Mouse (Mus musculus) right cerebral cortex, postnatal 4 days (tissue): ENCODE results near the gene Tm2d3.

ENCODE experiments used
- DNase-seq: peaks from one replicate; pipeline ENCODE4 v3.0.0-alpha.2; 2022

Gene Tm2d3

DNA sequence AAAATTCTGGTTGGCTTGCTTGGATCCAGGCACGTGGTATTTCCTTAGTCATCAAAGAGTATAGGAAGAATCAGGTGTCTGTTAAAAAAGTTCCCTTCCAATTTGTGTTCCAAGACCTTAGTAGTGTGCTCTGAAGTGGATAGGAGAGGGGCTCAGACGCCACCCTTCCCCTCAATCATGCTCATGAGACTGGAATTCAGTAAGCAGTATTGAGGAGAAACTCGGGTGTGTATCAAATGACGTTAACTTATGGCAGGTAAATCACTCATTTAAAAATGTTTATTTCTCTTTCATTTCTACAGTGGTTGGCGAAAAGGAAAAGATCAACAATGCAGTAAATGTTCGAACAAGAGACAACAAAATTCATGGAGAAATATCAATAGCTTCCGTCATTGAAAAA, at the start of gene Tm2d3:
TSS of gene Tm2d3 (plus strand) at position 301 of the 400 bp plus-strand sequence.
- DNase-seq: no peak

DNA sequence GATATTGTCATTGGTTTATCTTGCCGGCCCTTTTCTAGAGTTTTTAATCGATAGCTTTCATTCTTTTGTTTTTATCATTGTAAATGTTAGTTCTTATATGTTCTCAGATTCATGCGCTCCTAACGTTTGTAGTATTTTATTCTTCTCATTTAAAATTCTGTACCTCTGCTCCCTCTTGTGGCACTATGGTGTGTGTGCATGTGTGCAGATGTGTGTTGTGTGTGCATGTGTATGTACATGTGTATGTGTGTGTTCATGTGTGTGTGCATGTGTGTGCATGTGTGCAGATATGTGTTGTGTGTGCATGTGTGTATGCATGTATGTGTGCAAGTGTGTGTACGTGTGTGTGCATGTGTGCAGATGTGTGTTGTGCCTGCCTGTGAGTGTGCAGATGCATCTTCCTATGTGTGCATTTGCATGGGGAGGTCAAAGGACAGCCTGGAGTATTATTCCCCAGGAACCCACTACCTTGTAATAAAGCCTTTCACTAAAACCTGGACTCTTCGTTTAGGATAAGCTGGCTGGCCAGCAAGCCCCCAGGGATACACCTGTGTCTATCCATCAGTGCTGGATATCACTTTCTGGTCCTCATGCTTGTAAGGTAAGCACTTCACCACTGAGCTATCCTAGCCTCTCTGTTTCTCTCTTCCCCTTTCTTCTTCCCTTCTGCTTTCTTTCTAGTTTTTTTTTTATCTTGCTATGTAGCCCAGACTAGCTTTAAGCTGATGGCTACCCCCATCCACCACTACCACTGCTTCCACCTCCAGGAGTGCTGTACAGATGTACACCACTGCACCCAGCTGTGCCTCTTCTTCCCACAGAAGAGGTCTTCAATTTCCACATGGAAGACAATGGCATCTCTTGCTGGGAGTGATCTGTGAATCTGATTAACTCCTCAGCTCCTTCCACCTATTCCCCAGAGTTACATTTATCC, 48.3 kb upstream of the Tm2d3 start:
- DNase-seq: no peak

DNA sequence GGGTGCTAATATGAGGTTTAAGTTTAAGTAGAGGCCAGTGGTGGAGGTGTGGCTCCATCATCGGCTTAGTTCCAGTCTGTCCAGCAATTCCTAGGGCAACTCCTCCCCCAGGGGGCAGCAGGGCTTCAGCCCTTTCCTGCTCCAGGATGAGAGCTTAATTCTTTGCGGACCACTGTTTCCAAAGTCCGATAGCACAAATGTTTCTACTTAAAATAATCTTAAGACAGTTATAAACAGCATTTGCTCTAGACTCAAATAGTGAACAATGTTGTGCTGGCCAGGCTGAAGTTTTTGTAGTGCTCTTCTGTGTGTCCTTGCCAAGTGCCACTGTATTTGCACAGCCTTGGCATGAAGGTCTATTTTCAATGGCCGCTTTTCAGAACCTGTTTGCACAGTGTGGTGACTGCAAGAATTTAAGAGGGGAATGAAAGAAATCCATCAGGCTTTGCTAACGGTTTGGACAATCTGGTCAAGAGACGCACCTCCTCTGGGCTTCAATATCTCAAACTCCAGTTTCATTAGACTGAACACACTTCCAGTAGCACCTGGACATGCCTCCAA, 47.0 kb upstream of the Tm2d3 start:
- no peak for DNase-seq

DNA sequence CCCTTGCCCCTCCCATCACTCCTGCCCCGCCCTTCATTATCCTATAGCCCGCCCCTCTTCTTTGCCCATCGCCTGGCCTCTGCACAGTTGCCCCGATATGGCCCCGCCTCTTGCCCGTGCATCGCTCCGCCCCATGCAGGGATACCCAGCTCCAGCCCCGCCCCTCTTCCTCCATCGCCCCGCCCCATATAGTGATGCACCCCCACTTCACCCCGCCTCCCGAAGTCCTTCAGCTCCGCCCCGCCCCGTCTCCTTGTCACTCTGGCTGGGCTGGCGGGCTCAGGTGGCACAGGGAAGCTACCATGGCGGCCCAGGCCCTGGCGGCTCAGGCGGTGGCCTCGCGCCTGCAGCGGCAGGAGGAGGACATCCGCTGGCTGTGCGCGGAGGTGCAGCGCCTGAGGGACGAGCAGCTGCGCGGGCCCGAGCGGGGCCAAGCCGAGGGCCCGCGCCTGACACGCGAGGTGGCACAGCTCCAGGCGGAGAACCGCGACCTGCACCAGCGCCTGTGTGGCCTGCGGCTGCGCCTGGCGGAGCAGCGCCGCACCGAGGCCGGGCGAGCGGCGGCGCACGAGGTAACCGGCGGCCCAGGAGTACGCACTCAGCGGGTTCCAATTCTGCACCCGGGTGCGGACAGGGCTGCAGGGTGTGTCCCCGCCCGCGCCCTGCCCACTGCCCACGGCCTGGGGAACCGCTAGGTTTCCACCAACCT, 46.2 kb upstream of the Tm2d3 start, which contains the start of gene Tarsl2:
TSS of gene Tarsl2 (plus strand) at position 256 of the 709 bp plus-strand sequence.
- peak; percentile 92 for DNase-seq

DNA sequence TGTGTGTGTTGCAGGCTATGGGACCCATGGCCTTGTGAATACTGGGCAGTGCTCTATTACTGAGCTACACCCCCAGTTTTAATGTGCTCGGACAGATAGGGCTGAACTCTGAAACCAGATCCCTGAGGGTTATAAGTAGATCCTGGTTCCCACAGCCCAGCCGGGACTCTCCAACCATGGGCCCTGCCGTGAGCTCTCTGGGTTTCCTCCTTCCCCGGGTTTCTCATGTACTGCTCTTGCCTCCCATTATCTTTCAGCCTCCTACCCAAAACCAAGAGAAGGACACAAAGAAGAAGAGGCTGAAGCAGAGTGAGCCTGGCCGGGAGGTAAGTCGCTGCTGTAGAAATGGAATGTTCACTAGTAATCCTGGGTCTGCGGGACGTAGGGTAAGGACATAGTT, 45.0 kb upstream of the Tm2d3 start:
- DNase-seq: no peak

DNA sequence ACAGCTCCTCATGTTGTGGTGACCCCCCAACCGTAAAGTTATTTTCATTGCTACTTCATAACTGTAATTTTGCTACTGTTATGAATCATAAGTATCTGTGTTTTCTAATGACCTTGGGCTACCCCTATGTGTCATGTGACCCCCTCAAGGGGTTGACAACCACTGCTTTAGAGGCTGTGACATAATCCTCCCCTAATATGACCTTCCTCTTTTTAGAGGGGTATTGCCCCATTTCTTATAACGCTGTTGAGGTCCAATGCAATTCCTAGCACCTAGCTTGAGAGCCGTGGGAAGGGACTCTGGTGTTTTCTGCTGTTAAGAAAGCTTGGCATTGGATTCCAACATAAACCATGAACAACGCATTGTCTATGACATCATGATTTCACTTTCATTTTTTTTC, 40.3 kb upstream of the Tm2d3 start:
- DNase-seq: no peak

DNA sequence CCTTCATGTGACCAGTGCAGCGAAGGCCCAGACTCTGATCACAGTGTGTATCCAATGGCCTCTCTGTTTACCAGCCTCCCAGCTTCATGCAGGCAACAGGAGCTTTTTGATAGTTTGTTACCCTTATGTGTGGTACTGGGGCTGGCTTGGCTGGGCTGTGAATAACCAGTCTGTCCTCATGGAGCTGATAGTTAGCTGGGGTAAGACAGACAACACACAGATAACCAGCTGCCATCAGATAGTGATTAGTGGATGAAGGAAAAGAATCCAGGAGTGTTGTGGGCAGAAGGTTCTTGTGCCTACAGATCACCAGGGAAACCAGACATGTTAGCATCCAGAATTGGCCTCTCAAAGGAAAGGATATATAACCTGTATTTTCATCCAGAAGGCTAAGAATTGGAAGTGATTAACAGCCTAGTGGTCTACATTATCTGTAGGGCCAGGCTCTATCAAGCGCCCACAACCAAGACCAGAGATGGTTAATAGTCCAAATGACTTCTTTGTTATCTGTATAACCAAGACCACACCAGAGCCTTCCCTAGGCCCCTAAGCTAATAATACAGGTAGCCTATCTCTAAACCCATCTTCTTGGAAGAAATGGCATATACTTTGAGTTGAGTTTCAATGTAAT, 33.4 kb upstream of the Tm2d3 start:
- DNase-seq: no peak

DNA sequence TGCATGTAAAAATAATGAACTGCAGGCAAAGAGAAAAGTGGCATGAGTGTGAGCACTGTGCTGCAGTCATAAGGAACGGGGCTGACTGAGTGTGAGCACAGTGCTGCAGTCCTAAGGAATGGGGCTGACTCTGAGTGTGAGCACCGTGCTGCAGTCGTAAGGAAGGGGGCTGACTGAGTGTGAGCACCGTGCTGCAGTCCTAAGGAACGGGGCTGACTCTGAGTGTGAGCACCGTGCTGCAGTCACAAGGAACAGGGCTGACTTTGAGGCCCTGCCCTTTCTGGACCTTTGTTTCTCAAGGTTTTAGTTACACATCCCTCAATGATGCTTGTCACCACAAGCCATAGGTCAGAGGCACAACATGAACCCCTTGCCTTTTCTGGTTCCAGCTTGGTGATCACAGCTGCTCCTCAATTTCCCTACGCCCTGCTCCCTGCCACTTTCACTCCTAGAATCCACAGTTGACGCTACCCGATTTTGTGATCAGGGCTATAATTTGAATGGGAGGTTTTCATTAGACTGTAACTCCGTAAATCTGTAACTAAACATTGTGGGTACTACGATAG, 27.7 kb upstream of the Tm2d3 start:
- no peak for DNase-seq

DNA sequence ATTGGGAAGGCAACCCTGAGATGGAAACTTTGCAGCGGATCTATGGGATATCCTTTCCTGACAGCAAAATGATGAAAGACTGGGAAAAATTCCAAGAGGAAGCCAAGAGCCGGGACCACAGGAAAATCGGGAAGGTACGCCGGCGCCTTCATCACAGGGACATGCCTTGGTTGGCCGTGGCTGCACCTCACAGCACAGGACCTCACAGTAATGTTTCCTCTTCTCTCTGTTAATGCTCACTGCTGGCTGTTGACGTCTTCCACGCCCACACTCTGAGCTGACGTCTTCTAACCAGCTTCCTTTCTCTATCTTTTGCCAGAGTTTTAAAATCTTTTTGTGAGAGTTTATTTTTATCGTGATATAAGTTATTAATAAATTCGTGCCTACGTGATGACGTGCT, 27.1 kb upstream of the Tm2d3 start:
- no peak for DNase-seq

DNA sequence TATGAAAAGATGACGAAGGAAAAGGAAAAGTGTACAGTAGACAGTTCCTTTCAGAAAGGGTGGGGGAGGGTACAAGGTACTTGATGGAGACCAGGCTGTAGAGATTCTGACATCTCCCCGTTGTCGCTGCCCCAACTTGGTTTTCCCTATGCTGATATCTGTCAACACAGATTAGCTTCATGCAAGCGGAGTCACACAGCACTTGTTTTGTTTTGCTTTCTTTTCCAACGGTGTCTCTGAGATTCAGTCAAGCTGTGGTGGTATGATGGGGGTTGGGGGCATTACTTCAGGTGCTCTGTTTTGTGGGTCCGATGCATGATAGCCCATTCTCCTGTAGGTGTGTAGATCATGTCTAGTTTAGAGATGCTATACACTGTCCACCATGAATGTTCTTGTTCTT, 23.5 kb upstream of the Tm2d3 start:
- no peak for DNase-seq

DNA sequence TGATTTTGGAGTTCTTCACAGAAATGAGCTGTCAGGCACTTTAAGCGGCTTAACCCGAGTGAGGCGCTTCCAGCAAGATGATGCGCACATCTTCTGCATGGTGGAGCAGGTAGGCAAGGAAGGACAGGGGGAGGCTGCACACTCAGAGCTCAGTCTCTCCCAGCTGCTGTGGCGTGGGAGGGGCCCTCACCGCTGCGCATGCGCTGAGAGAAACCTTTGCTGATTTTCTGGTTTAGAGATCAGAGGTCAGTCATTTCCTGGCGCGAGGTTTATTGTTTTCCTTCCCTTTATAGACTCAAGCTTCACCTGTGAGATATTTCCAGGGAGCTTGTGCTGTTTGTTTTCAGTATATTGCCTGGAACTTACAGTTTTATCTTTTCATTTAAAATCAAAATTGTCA, 12.9 kb upstream of the Tm2d3 start:
- no peak for DNase-seq

DNA sequence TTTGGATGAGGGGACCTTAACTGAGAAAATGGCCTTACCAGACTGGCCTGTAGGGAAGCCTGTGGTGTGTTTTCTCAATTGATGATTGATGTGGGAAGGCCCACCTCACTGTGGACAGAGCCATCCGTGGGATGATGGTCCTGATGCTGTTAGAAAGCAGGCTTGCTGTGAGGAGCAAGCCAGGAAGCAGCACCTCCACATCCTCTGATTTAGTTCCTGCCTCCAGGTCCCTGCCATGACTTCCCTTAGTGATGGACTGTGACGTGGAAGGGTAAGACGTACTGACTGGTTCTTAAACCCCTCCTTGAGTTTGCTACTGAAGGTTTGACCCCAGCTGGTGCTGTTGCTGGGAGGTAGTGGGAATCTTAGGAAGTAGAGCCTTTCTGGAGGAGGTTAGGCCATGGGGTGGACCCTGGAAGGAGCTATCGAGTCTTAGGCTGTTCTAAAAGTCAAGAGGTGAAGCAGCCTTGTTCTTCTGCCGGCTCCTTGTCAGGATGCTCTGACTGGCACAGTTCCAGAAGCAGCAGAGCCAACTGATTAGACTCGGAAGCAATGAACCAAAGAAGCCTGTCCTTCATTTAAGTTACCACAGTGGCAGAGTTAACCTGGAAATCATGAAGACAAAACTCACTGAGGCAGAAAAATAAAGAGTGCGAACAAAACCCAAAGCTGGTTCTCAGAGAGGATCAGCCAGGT, 11.9 kb upstream of the Tm2d3 start:
- no peak for DNase-seq

DNA sequence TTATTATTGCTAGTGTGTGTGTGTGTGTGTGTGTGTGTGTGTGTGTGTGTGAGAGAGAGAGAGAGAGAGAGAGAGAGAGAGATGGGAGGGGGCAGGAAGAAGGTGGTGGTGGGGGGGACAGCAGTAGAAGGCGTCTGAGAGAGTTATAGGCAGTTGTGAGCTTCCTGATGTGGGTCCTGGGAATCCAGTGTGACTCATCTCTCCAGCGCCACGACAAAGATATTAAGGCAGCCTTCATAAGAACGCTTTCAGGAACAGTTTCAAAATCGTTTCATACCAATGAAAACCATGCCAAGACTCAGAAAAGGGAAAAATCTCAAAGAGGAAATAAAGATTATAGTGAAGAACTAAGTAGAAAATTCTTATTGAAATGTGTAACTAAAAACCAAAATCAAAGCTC, 9.8 kb upstream of the Tm2d3 start:
- DNase-seq: no peak

DNA sequence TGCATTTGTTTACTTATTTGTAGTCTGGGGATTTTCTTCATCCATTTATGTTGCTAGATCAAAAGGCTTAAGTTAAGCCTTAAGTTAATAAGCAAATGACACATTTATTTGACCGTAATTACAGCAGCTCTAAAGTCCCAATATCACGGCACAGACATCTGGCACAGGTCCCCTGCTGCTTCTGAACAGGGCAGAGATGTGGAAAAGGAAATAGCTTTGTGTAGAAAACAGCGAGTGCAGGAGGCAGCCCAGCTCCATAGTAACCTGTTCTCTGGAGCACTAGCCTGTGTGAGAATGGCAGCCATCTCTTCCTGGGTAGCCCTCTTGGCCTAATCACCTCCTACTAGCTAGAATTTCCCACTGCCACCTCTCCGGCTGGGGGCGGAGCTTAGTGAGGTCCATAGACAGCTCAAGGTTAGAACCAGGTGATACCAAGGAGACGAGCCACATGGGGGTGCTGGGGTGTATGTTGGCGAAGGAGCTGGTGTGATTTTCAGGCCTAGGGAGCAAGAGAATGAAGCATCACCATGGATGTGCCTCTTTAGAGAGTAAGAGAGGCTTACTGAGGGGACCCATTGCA, 6.6 kb upstream of the Tm2d3 start:
- no peak for DNase-seq

DNA sequence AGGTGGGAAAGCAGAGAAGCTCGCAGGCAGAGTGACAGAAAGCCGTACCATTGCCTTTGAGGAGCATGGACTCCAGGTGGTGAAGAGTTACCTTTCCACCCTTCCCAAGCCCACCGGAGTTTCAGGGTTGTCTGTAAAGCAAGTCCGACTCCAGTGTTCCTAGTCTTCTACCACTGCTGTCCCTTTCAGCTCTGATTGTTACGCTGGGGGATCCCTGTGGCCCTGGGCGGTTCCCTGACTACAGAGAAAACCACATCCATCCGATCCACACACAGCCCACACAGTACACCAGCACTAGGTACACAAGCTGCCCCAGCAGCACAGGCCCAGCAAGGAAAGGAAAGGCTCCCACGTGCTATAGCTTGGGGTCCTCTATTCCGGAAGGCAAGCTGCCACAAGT, 4.3 kb upstream of the Tm2d3 start:
- no peak for DNase-seq

DNA sequence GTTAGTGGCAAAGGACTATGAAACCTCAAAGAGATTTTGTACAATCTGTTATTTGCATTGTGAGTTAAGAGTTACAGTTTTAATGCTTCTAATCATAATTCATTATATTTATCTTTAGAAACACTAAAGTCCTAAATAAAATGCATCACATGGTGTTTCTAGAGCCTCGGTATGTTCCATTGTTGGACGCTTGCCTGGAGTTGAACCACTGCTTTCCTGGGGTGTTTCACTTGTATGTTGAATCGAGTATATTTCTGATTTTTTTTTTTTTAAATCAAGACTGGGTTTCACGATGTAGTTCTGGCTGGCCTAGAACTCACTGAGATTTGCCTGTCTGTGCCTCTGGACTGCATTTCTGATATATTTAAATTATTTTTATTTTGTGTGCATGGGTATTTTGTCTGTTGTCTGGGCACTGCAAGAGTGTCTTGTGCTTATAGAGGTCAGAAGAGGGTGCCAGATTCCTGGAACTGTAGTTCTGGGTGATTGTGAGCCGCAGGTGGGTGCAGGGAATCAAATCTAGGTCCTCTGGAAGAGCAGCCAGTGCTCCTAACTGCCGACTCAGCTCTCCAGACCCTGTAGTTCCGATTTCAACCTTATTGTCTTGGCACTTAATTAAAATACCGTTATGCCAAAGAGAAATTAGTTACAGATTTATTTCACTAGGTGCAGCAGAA, 1.1 kb downstream of the Tm2d3 start:
- DNase-seq: no peak

DNA sequence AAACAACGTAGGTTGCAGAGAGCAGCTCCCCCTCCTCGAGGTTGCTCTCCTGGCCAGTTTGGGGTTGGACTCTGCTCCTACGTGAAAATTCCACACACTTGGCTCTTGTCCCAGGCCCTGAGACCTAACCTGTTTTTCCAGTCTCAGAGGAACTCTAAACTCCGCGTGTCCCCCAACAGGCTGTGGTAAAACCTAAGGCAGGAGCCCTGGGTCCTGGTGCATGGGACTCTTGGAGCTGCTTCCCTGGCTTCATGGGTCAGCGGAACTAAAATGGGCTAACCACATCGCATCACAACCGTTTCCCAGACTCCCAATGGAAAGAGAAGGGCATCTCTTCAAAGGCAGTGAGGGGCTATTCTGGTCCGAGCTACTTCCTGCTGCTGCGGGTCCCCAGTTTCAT, 1.9 kb downstream of the Tm2d3 start:
- DNase-seq: peak; percentile 28

DNA sequence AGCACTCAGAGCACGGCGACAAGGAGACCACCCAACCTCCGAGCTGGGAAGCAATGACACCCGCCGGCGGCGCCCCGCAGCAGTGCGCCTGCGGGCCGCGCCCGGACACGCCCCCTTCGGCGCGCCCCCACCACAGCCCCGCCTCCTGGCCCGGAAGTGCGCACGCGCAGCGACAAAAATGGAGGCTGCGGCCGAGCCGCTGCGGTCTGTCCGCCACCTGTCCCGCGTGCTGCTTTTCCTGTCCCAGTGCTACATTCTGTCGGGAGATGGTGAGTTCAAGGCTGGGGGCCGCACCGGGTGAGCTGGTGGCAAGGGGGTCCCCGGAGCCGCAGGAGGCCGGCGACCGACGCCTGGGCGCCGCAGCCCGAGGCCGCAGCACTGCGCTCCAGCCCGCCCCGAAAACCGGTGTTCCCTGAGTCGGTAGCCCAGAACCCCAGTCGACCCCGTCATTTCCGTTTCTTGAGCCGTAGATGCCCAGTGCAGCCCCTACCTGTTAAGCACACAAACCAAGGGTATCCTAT, 2.4 kb downstream of the Tm2d3 start:
- peak; percentile 89 for DNase-seq

DNA sequence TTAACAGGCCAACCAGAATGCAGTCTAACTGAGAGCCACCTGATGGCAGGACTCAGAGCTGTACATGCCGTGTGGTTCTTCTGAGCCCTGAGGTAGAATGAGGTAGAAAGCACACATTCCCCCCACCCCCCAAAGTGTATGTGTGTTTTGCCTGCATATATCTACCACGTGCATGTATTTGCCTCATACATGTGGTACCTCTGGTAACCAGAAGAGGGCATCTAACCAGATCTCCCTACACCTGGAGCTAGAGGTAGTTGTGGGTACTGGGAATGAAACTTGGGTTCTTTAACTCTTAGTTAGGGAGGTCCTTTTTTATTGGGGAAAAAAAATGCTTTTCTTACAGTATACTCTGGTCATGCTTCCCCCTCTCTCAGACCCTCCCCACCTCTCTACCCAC, 5.5 kb downstream of the Tm2d3 start:
- DNase-seq: no peak

DNA sequence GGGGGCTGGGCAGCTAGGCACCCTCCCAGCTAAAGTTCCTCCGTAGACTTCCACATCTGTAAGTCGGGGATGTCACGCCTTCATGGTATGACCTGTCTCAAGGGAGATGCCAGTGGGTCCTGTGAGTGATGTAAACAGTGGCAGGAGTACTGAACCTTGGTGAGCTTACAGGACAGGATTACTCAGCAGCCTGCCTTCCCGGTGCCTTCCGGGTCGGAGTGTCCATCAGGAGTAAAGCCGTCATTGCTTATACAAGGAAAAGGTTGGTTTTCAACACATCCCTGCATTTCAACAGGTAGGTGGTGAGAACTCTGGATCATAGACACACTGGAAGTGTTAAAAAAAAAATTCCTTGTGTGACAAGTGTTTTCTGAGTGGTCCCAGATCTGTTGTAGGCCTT, 11.1 kb downstream of the Tm2d3 start:
- no peak for DNase-seq

DNA sequence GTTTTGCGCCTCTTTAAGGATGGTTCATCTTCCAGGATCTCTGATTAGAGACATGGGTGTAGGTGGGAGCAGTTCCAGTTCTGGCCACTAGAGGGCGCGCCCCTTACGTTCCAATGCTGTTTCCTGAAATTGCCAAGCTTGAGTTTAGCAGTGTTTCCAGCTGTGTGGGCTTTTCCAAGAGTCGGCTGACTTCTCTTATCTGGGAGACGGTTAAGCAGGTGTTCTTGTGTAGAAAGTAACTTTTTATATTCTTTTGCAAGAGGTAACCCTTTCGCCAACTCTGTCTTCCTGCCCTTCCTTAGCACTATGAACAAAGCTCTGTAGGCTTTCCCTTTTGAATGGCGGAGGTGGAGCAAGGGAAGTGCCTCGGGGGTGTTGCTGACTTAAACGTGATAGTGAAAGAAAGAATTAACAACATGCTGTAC, 13.9 kb downstream of the Tm2d3 start:
- peak; percentile 92 for DNase-seq
